ENCODE assay signal across 18 mouse cellular contexts in genomic region chr1:37496591-37497280, GRCm38 (mm10). TPM values are rescaled to one million over a fixed set of nuclear protein-coding genes. Genes with fewer than 3 reads are reported as not detected.
DNase-seq lines count a peak whose midpoint lies in the region; ATAC-seq and TF ChIP-seq lines count a peak whose summit lies in the region.
"Had no signal": no experiment of that assay in that cellular context is flagged by ENCODE, and none has a peak within 500 bp of the region (broad histone marks: within the 10 kb centered on the region; RNA-seq: fewer than 3 reads in every experiment).

No protein-coding gene starts in this region.

- no peaks in the 10 kb centered on the region for H3K9me3 ChIP-seq in erythroblast, embryonic 14.5 days (ENCODE audit: control insufficient read depth, low read length)
- no peaks in the 10 kb centered on the region for H3K9me3 ChIP-seq in megakaryocyte, embryonic 14.5 days
- no peaks in the 10 kb centered on the region for H3K9me3 ChIP-seq in liver, postnatal 0 days (ENCODE audit: low read length)
- no peaks in the 10 kb centered on the region for H3K9me3 ChIP-seq in forebrain, embryonic 16.5 days (ENCODE audit: control insufficient read depth, low read length)
- H3K9me3 ChIP-seq: intestine, embryonic 15.5 days; midbrain, embryonic 10.5 days had no signal

- WGBS in liver, postnatal 0 days (ENCODE audit: insufficient replicate concordance), result 53% methylated on average over 11 of the region's 11 CpGs
- WGBS in forebrain, embryonic 16.5 days, result 64% methylated on average over 11 of the region's 11 CpGs

- H3K4me1 ChIP-seq in erythroblast, embryonic 14.5 days (ENCODE audit: control insufficient read depth), result peaks cover 22% of the 10 kb centered on the region
- peaks cover 45% of the 10 kb centered on the region for H3K4me1 ChIP-seq in megakaryocyte, embryonic 14.5 days
- H3K4me1 ChIP-seq in liver, postnatal 0 days (ENCODE audit: insufficient read depth), result peaks cover 10% of the 10 kb centered on the region; the same call in 1 of the 2 replicates
- H3K4me1 ChIP-seq in forebrain, embryonic 16.5 days (replicated peaks; ENCODE audit: control insufficient read depth, insufficient read depth, low read length), result no peaks in the 10 kb centered on the region

- no peaks in the 10 kb centered on the region for H3K27me3 ChIP-seq in erythroblast, embryonic 14.5 days (ENCODE audit: control insufficient read depth)
- H3K27me3 ChIP-seq in megakaryocyte, embryonic 14.5 days (replicated peaks), result peaks cover 2% of the 10 kb centered on the region
- H3K27me3 ChIP-seq in liver, postnatal 0 days (ENCODE audit: insufficient read depth, low read length), result no peaks in the 10 kb centered on the region
- no peaks in the 10 kb centered on the region for H3K27me3 ChIP-seq in forebrain, embryonic 16.5 days (replicated peaks; ENCODE audit: control insufficient read depth, insufficient read depth, low read length)
- H3K27me3 ChIP-seq: intestine, embryonic 15.5 days had no signal

- no peak for TF ChIP-seq CTCF in liver, postnatal 0 days (IDR thresholded peaks at IDR 0.05; ENCODE audit: low read depth)

- no peak overlapping the region for H3K27ac ChIP-seq in liver, postnatal 0 days (ENCODE audit: low read depth)
- H3K27ac ChIP-seq in forebrain, embryonic 16.5 days (ENCODE audit: low read length), result no peak overlapping the region
- H3K27ac ChIP-seq: intestine, embryonic 15.5 days; midbrain, embryonic 10.5 days had no signal

- peak overlapping the region; percentile 61 for H3K4me2 ChIP-seq in liver, postnatal 0 days (ENCODE audit: low read depth, low read length)
- H3K4me2 ChIP-seq in forebrain, embryonic 16.5 days (ENCODE audit: low read length), result no peak overlapping the region
- H3K4me2 ChIP-seq: intestine, embryonic 15.5 days; lung, embryonic 14.5 days had no signal

- no peak overlapping the region for H3K9ac ChIP-seq in liver, postnatal 0 days (replicated peaks)
- H3K9ac ChIP-seq in forebrain, embryonic 16.5 days (replicated peaks; ENCODE audit: low read depth, low read length), result no peak overlapping the region
- H3K9ac ChIP-seq: intestine, embryonic 15.5 days; lung, embryonic 14.5 days had no signal

- TF ChIP-seq EP300 in liver, postnatal 0 days (IDR thresholded peaks at IDR 0.05; ENCODE audit: low read depth), result no peak

- no peak for DNase-seq in liver, postnatal 0 days
- DNase-seq in adrenal gland, postnatal 25 days, result no peak
- DNase-seq: cerebellum, adult 8-10 months; embryo, embryonic 11 days; heart, adult 11 months; kidney, postnatal 14 days; left cerebral cortex, postnatal 4 days; lung, embryonic 14.5 days; right cerebral cortex, postnatal 25 days had no signal

- ATAC-seq in erythroblast, adult 5-6 weeks (replicated peaks; ENCODE audit: low FRiP score, poor library complexity, severe bottlenecking), result no peak
- no peak for ATAC-seq in megakaryocyte, adult 5-6 weeks (ENCODE audit: poor library complexity, severe bottlenecking)
- peak; percentile 17 for ATAC-seq in activated CD4-positive, CD25-positive, alpha-beta regulatory T cell, adult 4 months
- no peak for ATAC-seq in liver, postnatal 0 days
- ATAC-seq in forebrain, embryonic 16.5 days, result no peak
- ATAC-seq: intestine, embryonic 15.5 days had no signal

- H3K4me3 ChIP-seq in erythroblast, embryonic 14.5 days (replicated peaks), result peak overlapping the region; percentile 54
- peak overlapping the region; percentile 91 for H3K4me3 ChIP-seq in megakaryocyte, embryonic 14.5 days (replicated peaks)
- H3K4me3 ChIP-seq in liver, postnatal 0 days (ENCODE audit: low read depth, low read length), result no peak overlapping the region
- no peak overlapping the region for H3K4me3 ChIP-seq in forebrain, embryonic 16.5 days (replicated peaks; ENCODE audit: low read length)
- H3K4me3 ChIP-seq: intestine, embryonic 15.5 days; midbrain, embryonic 10.5 days; myocyte had no signal

- H3K36me3 ChIP-seq in erythroblast, embryonic 14.5 days (ENCODE audit: control insufficient read depth), result no peaks in the 10 kb centered on the region
- H3K36me3 ChIP-seq in megakaryocyte, embryonic 14.5 days (replicated peaks; ENCODE audit: low read length), result peaks cover 17% of the 10 kb centered on the region
- no peaks in the 10 kb centered on the region for H3K36me3 ChIP-seq in liver, postnatal 0 days (replicated peaks; ENCODE audit: insufficient read depth, low read length)
- H3K36me3 ChIP-seq in forebrain, embryonic 16.5 days (ENCODE audit: control insufficient read depth, insufficient read depth), result no peaks in the 10 kb centered on the region
- H3K36me3 ChIP-seq: intestine, embryonic 15.5 days; midbrain, embryonic 10.5 days had no signal

RNA-seq across cellular contexts. Expression of gene Mgat4a, which starts 44.1 kb away (rescaled TPM):
- polyA plus RNA-seq in erythroblast, embryonic 14.5 days (2012), result 0.01 and 0.09 TPM in 2 replicates
- 2.5 and 6.0 TPM in 2 replicates for total RNA-seq in erythroblast, adult 5-6 weeks (2015; ENCODE audit: low replicate concordance)
- 1.4 and 2.5 TPM in 2 replicates for total RNA-seq in erythroblast, adult 5-6 weeks (2017; ENCODE audit: low replicate concordance)
- polyA plus RNA-seq in megakaryocyte, embryonic 14.5 days (2012; ENCODE audit: insufficient read depth, low replicate concordance), result 0.27 and 0.30 TPM in 2 replicates
- 3.5 and 5.1 TPM in 2 replicates for total RNA-seq in megakaryocyte, adult 5-6 weeks (2015)
- 5.5 and 6.9 TPM in 2 replicates for total RNA-seq in megakaryocyte, adult 5-6 weeks (2017)
- 10 to 100 TPM in 1 of 2 experiments, 1 to 10 TPM in 1; 7.8 to 10.5 TPM for polyA plus RNA-seq in activated CD4-positive, CD25-positive, alpha-beta regulatory T cell, adult 4 months (2017; shearing (Covaris generic))
- polyA plus RNA-seq in liver, postnatal 0 days (2015; fragmentation: Nextera tagmentation; extraction: Ambion mirVana), result 0.66 and 1.4 TPM in 2 replicates
- 5.8 and 9.3 TPM in 2 replicates for polyA plus RNA-seq in forebrain, embryonic 16.5 days (2015; fragmentation: Nextera tagmentation; extraction: Ambion mirVana)
- 6.2 and 7.0 TPM in 2 replicates for total RNA-seq in adrenal gland, postnatal 25 days (2021)

Comparison
In these comparisons a context has a peak if more than half of its experiments do, and no peak if none do; other contexts are left out.
1. H3K4me3 ChIP-seq: peak in erythroblast, embryonic 14.5 days (single experiment) and megakaryocyte, embryonic 14.5 days (single experiment); none in liver, postnatal 0 days (single experiment) and forebrain, embryonic 16.5 days (single experiment).